Mouse (Mus musculus) hindbrain, postnatal 0 days (tissue): Measurements from ENCODE around the gene Bbs7. TPM values are rescaled to one million over a fixed set of nuclear protein-coding genes. Genes with fewer than 3 reads are reported as not detected.
A peak's percentile ranks its signal among the peaks of the same experiment; 100 is the strongest.

Experiments used
- ATAC-seq: fragments of 200-750 bp; cut with Nextera tagmentation; 2 replicates; pipeline ENCODE4 v1.8.0; 2017; ENCODE audit warnings: mild to moderate bottlenecking, moderate TSS enrichment, moderate library complexity
- DNase-seq: peaks from one replicate; pipeline ENCODE4 v3.0.0-alpha.2; 2015; ENCODE audit warnings: low spot score
- H3K27ac ChIP-seq: fragments of 300-500 bp; sonication (generic); 2 replicates; pipeline ENCODE4 v1.5.1; 2014; ENCODE audit warnings: mild to moderate bottlenecking
- H3K27me3 ChIP-seq: fragments of 300-500 bp; sonication (generic); 2 replicates; pipeline ENCODE4 v1.6.1; 2014; ENCODE audit warnings: low read length, mixed read lengths; ENCODE audit not compliant: insufficient read depth
- H3K36me3 ChIP-seq: fragments of 300-500 bp; sonication (generic); 2 replicates; pipeline ENCODE4 v1.6.1; 2014; ENCODE audit warnings: low read length, mixed read lengths; ENCODE audit not compliant: insufficient read depth
- H3K4me1 ChIP-seq: fragments of 300-500 bp; sonication (generic); 2 replicates; pipeline ENCODE4 v1.6.1; 2014; ENCODE audit warnings: antibody characterized with exemption, low read length, mixed read lengths; ENCODE audit not compliant: insufficient read depth
- H3K4me2 ChIP-seq: fragments of 300-500 bp; sonication (generic); 2 replicates; pipeline ENCODE4 v1.6.1; 2014; ENCODE audit warnings: low read depth, mild to moderate bottlenecking, low read length, moderate library complexity, mixed read lengths
- H3K4me3 ChIP-seq: fragments of 300-500 bp; sonication (generic); 2 replicates; pipeline ENCODE4 v1.5.1; 2014; ENCODE audit warnings: low read length
- H3K9ac ChIP-seq: fragments of 300-500 bp; sonication (generic); replicated peaks from 2 replicates; pipeline ENCODE4 v1.6.1; 2014; ENCODE audit warnings: mild to moderate bottlenecking, low read length, moderate library complexity, mixed read lengths
- H3K9me3 ChIP-seq: fragments of 300-500 bp; sonication (generic); 2 replicates; pipeline ENCODE4 v1.6.1; 2016; ENCODE audit warnings: low read length, mixed read lengths
- CTCF ChIP-seq: IDR thresholded peaks from 2 replicates; pipeline ENCODE4 v1.5.1; 2016; ENCODE audit warnings: antibody characterized with exemption, control low read depth, low read depth
- WGBS: fragments of 180-500 bp; shearing (Covaris S2); extraction: QIAGEN DNeasy Blood & Tissue Kit; methylation state at CpG from one replicate; pipeline ENCODE4 v1.1.7; 2014; 5-methylcytosine and 5-hydroxymethylcytosine counted together
- polyA plus RNA-seq: library from polyadenylated mRNA; unstranded; fragments of >200 nt; fragmentation: Nextera tagmentation; extraction: Ambion mirVana; gene quantifications from 2 replicates; pipeline ENCODE4 v1.2.1, GENCODE M21; 2015
- total RNA-seq: library from RNA; depleted of rRNA; stranded (reverse); fragments of >200 nt; gene quantifications from 2 replicates; pipeline ENCODE4 v1.2.3, GENCODE M21; 2014; rRNA removed

Gene Bbs7
- total and polyA plus RNA-seq, 2 experiments from 2014 or later: 12.1 to 14.2 TPM

DNA sequence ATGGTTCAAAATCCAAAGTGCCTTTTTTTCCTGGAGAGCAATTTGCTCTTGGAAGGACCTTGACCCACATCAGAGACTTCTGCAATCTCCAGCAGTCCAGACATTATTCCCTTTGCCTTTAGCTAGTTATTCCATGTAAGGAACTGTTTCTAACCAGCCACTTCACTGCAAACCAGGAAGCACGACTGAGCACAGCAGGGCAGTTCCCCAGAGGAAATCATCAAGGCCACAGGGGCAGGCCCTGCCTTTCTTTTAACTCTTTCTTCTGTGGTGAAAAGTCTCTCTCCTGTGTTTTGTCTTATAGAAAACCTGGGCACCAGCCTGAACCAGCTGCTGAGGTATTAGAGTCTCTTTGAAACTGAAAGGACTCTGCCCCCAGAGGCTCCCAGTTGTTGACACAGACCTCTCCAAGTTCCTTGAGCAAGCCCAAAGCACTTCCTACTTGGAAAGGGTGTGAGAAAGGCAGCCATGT lies 80.0 kb downstream of the Bbs7 start:
- Histone ChIP-seq H3K27me3 (no peaks in the 10 kb centered on the region), H3K4me1 (no peaks in the 10 kb centered on the region), H3K4me3 (no peak overlapping the region), H3K9ac (no peak overlapping the region), H3K9me3 (no peaks in the 10 kb centered on the region), H3K27ac (no peak overlapping the region), H3K36me3 (no peaks in the 10 kb centered on the region), H3K4me2 (no peak overlapping the region)
- WGBS: 9% methylated on average over 1 of the region's 1 CpGs
- no peak for TF ChIP-seq CTCF
- no peak for DNase-seq
- ATAC-seq: no peak

- Histone ChIP-seq H3K4me3 (no peak overlapping the region), H3K36me3 (no peaks in the 10 kb centered on the region), H3K27me3 (no peaks in the 10 kb centered on the region), H3K27ac (no peak overlapping the region), H3K9me3 (no peaks in the 10 kb centered on the region), H3K9ac (no peak overlapping the region), H3K4me1 (no peaks in the 10 kb centered on the region), H3K4me2 (no peak overlapping the region)
- 44% methylated on average over 7 of the region's 7 CpGs for WGBS
- no peak for ATAC-seq
- no peak for TF ChIP-seq CTCF
- no peak for DNase-seq
Observed at GRCm38 (mm10) chr3:36532738-36533137, 80.5 kb downstream of the Bbs7 start.

DNA sequence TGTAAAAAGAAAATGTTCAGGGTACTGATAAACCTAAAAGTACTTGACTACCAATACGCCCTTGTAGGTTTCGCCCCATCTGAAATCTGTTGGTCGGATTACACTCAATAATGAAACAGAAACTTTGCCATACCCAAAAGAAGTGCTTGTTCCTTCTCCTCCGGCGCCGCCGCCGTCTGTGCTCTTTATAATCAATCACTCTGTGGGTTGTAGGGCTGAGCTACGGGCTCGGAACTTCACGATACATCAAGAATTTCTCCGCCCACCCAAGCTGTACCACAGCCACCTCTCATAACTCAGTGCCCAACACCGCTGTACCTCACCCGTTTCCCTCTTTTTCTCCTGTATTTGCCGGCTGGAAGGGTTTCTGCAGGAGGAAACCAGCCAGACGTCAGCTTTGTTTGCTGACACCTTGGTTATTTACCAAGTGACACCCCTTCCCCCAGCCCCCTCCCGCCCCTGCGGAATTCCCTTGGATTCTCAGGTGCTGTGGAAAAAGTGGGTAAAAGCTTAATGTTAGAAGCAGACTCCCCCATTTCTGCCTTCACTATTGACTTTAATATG lies 81.2 kb downstream of the Bbs7 start:
- DNase-seq: peak; percentile 13
- Histone ChIP-seq H3K9me3 (no peaks in the 10 kb centered on the region), H3K4me3 (peak overlapping the region; percentile 26), H3K9ac (peak overlapping the region; percentile 35; the same call in 1 of the 2 replicates), H3K4me2 (peak overlapping the region; percentile 53), H3K36me3 (no peaks in the 10 kb centered on the region), H3K4me1 (no peaks in the 10 kb centered on the region), H3K27me3 (no peaks in the 10 kb centered on the region), H3K27ac (no peak overlapping the region)
- TF ChIP-seq CTCF: no peak
- 14% methylated on average over 18 of the region's 18 CpGs for WGBS
- ATAC-seq: no peak

- no peak for DNase-seq
- Histone ChIP-seq H3K27me3 (no peaks in the 10 kb centered on the region), H3K9ac (no peak overlapping the region), H3K4me1 (no peaks in the 10 kb centered on the region), H3K27ac (no peak overlapping the region), H3K36me3 (no peaks in the 10 kb centered on the region), H3K4me2 (no peak overlapping the region), H3K9me3 (no peaks in the 10 kb centered on the region), H3K4me3 (no peak overlapping the region)
- no peak for ATAC-seq
- TF ChIP-seq CTCF: no peak
- 34% methylated on average over 2 of the region's 2 CpGs for WGBS
Observed at GRCm38 (mm10) chr3:36531242-36531641, 82.0 kb downstream of the Bbs7 start.

DNA sequence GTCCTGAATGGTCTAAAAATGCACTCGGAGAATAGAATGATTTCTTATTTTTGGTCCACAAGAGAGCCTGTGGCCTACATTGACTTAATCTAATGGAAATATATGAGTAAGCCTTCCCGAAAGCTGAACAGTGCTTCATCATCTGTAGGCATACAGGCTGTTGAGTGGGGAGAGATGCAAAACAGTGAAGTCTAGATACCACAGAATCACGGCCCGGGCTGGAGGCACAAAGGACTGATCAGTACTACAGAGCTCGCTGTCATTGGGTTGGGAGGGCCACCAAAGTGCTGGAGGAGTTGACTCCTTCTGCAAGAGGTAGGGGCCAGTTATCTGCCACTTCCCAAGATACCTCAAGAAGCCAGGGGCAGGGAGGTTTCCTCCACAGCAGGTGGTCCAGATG lies 82.5 kb downstream of the Bbs7 start:
- DNase-seq: no peak
- TF ChIP-seq CTCF: no peak
- WGBS: 80% methylated on average over 5 of the region's 5 CpGs
- no peak for ATAC-seq
- Histone ChIP-seq H3K9ac (no peak overlapping the region), H3K4me1 (no peaks in the 10 kb centered on the region), H3K36me3 (no peaks in the 10 kb centered on the region), H3K27me3 (no peaks in the 10 kb centered on the region), H3K4me2 (no peak overlapping the region), H3K4me3 (no peak overlapping the region), H3K9me3 (no peaks in the 10 kb centered on the region), H3K27ac (no peak overlapping the region)

DNA sequence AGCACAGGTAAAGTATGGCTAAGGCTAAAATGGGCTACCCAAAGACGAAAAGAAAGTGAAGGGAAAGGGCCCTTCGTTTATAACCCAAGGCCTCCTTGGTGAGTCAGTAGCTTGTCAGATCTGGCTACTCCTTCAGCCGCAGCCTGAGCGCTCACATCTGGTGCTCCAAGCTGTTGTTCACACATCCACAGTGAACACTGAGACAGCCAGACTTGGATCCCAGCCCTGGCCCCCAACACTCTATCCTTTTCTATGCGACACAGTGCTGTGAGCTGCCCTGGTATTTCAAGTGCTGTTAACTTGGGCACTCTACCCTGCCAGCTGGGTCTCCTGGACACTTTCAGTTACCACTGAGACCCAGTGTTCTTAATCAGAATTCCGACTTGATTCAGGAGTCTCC lies 82.9 kb downstream of the Bbs7 start:
- Histone ChIP-seq H3K4me3 (no peak overlapping the region), H3K4me1 (no peaks in the 10 kb centered on the region), H3K9ac (no peak overlapping the region), H3K27me3 (no peaks in the 10 kb centered on the region), H3K9me3 (no peaks in the 10 kb centered on the region), H3K4me2 (no peak overlapping the region), H3K36me3 (no peaks in the 10 kb centered on the region), H3K27ac (no peak overlapping the region)
- DNase-seq (no peak), ATAC-seq (0 out of 2 replicates have a peak, but pooled peaks have one; percentile 32)
- WGBS: 85% methylated on average over 6 of the region's 6 CpGs
- no peak for TF ChIP-seq CTCF

- Histone ChIP-seq H3K9ac (no peak overlapping the region), H3K9me3 (no peaks in the 10 kb centered on the region), H3K27ac (no peak overlapping the region), H3K36me3 (no peaks in the 10 kb centered on the region), H3K4me1 (peaks cover 4% of the 10 kb centered on the region; the same call in 1 of the 2 replicates), H3K4me3 (no peak overlapping the region), H3K4me2 (no peak overlapping the region), H3K27me3 (peaks cover 14% of the 10 kb centered on the region; the same call in 1 of the 2 replicates)
- WGBS: 86% methylated on average over 3 of the region's 3 CpGs
- no peak for TF ChIP-seq CTCF
- ATAC-seq: no peak
- DNase-seq: no peak
Observed at GRCm38 (mm10) chr3:36524466-36524865, 88.8 kb downstream of the Bbs7 start.

Other genes with a start within 250 kb of the Bbs7 start
- 31.8 and 33.5 TPM in 2 replicates for gene Anxa5, start 137.6 kb downstream of the Bbs7 start, total RNA-seq
- 54.0 and 55.5 TPM in 2 replicates for gene Anxa5, start 137.6 kb downstream of the Bbs7 start, polyA plus RNA-seq
- not detected in 2 replicates for gene 1810062G17Rik, start 137.5 kb downstream of the Bbs7 start, total RNA-seq
- 0.91 and 1.1 TPM in 2 replicates for gene 1810062G17Rik, start 137.5 kb downstream of the Bbs7 start, polyA plus RNA-seq
- gene Gm11549, start 91.7 kb downstream of the Bbs7 start, total RNA-seq: 1.0 and 1.3 TPM in 2 replicates
- 0.53 and 0.62 TPM in 2 replicates for gene Gm11549, start 91.7 kb downstream of the Bbs7 start, polyA plus RNA-seq
- 34.9 and 37.2 TPM in 2 replicates for gene Exosc9, start 60.9 kb downstream of the Bbs7 start, total RNA-seq
- gene Exosc9, start 60.9 kb downstream of the Bbs7 start, polyA plus RNA-seq: 68.2 and 70.5 TPM in 2 replicates
- 54.1 and 69.2 TPM in 2 replicates for gene Ccna2, start 41.3 kb downstream of the Bbs7 start, total RNA-seq
- gene Ccna2, start 41.3 kb downstream of the Bbs7 start, polyA plus RNA-seq: 30.9 and 34.7 TPM in 2 replicates
- gene Trpc3, start 76.7 kb upstream of the Bbs7 start, total RNA-seq: 24.3 and 36.5 TPM in 2 replicates
- 13.1 and 16.6 TPM in 2 replicates for gene Trpc3, start 76.7 kb upstream of the Bbs7 start, polyA plus RNA-seq
- 52.9 and 75.9 TPM in 2 replicates for gene 4932438A13Rik, start 249.6 kb upstream of the Bbs7 start, total RNA-seq
- 50.7 and 58.9 TPM in 2 replicates for gene 4932438A13Rik, start 249.6 kb upstream of the Bbs7 start, polyA plus RNA-seq